Mouse (Mus musculus) heart, postnatal 0 days (tissue): ENCODE data around the gene Gm10643.

Source experiments
- CTCF ChIP-seq: IDR thresholded peaks from 2 replicates; pipeline ENCODE4 v1.5.1; 2016; ENCODE audit warnings: antibody characterized with exemption, control low read depth, low read depth
- EP300 ChIP-seq: IDR thresholded peaks from 2 replicates; pipeline ENCODE4 v1.6.1; 2016; ENCODE audit warnings: antibody characterized with exemption, low read depth

GRCm38 (mm10) chr8:84059226-84059625 is 5.7 kb downstream of the Gm10643 start:
- TF ChIP-seq CTCF (no peak), EP300 (no peak)
